ENCODE assay signal across 10 mouse cellular contexts in genomic region chr12:107047059-107047531, GRCm38 (mm10).
DNase-seq lines count a peak whose midpoint lies in the region; ATAC-seq and TF ChIP-seq lines count a peak whose summit lies in the region.
"Had no signal": no experiment of that assay in that cellular context is flagged by ENCODE, and none has a peak within 500 bp of the region (broad histone marks: within the 10 kb centered on the region; RNA-seq: fewer than 3 reads in every experiment).

No protein-coding gene starts in this region.

- TF ChIP-seq POLR2A in cortical plate, adult 2 months (IDR thresholded peaks at IDR 0.05; ENCODE audit: extremely low read depth, insufficient read depth, low read length) = no peak

- H3K4me1 ChIP-seq in kidney, embryonic 16.5 days (ENCODE audit: insufficient read depth, low read length) = no peaks in the 10 kb centered on the region
- 0 out of 2 replicates have a peak, but pooled peaks cover 2% of the 10 kb centered on the region for H3K4me1 ChIP-seq in cortical plate, adult 2 months (ENCODE audit: control insufficient read depth, insufficient read depth, low read length)

- ATAC-seq in kidney, embryonic 16.5 days (ENCODE audit: low FRiP score, low TSS enrichment) = no peak

- no peak for DNase-seq in kidney, adult 8-10 months
- DNase-seq in T-cell, adult 2 months (ENCODE audit: low spot score) = peak; percentile 67
- DNase-seq in right cerebral cortex, postnatal 36 days (ENCODE audit: low spot score in 2 of 2) = peak; percentile 7 to 28
- no peak for DNase-seq in urinary bladder, adult 18-20 months (ENCODE audit: low spot score in 2 of 2)
- DNase-seq in ovary, postnatal 10 days (ENCODE audit: low spot score) = no peak
- no peak for DNase-seq in ovary, adult 18-20 months (ENCODE audit: low spot score)
- DNase-seq: kidney, adult 2 months had no signal

- H3K4me2 ChIP-seq in kidney, embryonic 16.5 days (replicated peaks; ENCODE audit: low read depth, low read length) = 0 out of 2 replicates have a peak overlapping the region, but pooled peaks have one; percentile 5

- H3K4me3 ChIP-seq in kidney, embryonic 16.5 days (ENCODE audit: low read length) = no peak overlapping the region
- peak overlapping the region; percentile 2; the same call in 1 of the 2 replicates for H3K4me3 ChIP-seq in cortical plate, adult 2 months (ENCODE audit: insufficient read depth, low read length)

- no peak overlapping the region for H3K9ac ChIP-seq in kidney, embryonic 16.5 days (replicated peaks; ENCODE audit: low read length)

- no peak overlapping the region for H3K27ac ChIP-seq in kidney, embryonic 16.5 days (ENCODE audit: low read length)
- H3K27ac ChIP-seq in cortical plate, adult 2 months (ENCODE audit: insufficient read depth, low read length) = 0 out of 2 replicates have a peak overlapping the region, but pooled peaks have one; percentile 15

- no peaks in the 10 kb centered on the region for H3K36me3 ChIP-seq in kidney, embryonic 16.5 days (ENCODE audit: insufficient read depth, low read length)
- H3K36me3 ChIP-seq: G1E had no signal

- H3K27me3 ChIP-seq in kidney, embryonic 16.5 days (ENCODE audit: insufficient read depth, low read length) = no peaks in the 10 kb centered on the region

- no peak for TF ChIP-seq CTCF in cortical plate, adult 2 months (IDR thresholded peaks at IDR 0.05; ENCODE audit: extremely low read depth, insufficient read depth, low read length)

- WGBS in kidney, embryonic 16.5 days = 62% methylated on average over 13 of the region's 13 CpGs

- H3K9me3 ChIP-seq in kidney, embryonic 16.5 days (ENCODE audit: low read length) = no peaks in the 10 kb centered on the region

Comparison
In these comparisons a context has a peak if more than half of its experiments do, and no peak if none do; other contexts are left out.
1. DNase-seq: peak in T-cell, adult 2 months (single experiment) and right cerebral cortex, postnatal 36 days (2 of 2); none in kidney, adult 8-10 months (0 of 2), urinary bladder, adult 18-20 months (0 of 2), ovary, postnatal 10 days (single experiment) and ovary, adult 18-20 months (single experiment).